Mouse (Mus musculus): Measurements from ENCODE around the gene Rps11.

DNA sequence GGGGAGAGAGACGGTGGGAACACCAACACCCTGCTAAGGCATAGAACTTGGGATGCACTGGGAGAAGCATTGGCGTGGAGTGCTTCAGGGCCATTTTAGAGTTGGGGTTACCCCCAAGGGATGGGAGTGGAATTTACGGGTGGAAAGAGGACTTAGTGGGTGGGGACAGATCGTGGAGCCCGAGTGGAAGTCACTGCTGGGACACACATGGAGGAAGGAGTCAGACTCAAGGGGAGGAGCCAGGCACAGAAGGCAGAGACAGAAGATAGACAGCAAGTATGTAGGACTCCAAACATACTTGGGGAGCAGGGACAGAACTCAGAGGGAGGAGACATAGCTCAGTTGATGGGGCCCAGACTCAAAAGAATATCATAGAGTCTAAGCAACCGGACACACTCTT, 38.3 kb upstream of the Rps11 start:
- TF ChIP-seq POLR2A (IDR thresholded peaks at IDR 0.05; ENCODE audit: insufficient read depth, low read length) (no peak), CTCF (IDR thresholded peaks at IDR 0.05; ENCODE audit: low read depth, low read length) (no peak)
